Mouse (Mus musculus): Measurements from ENCODE around the gene Sh3bp2. TPM values are rescaled to one million over a fixed set of nuclear protein-coding genes. Genes with fewer than 3 reads are reported as not detected.

Sh3bp2 gene
- total and polyA plus RNA-seq, 2 experiments from 2014 or later = 21.8 to 43.7 TPM

DNA sequence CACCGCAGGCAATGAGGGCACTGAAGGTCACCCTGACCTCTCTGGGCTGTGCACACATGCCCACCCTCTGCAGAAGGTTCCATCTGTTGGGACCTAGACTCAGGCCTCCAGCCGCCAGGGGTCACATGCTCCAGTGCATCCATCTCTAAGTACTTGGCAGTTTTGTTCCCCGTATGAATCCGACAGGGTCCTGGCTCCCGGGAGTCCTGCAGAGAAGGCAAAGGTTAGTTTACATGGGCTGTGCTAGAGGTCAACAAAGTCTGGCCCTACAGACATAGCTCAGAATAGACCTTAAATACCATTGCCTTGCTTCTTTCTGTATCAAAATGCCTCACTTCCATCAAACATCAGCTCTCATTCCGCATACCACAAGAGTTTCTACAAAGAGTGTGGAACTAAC lies 28.9 kb upstream of the Sh3bp2 start:
- TF ChIP-seq CTCF (IDR thresholded peaks at IDR 0.05; ENCODE audit: low read depth) = no peak
- Histone ChIP-seq H3K27me3 (ENCODE audit: insufficient read depth, low read length) (no peaks in the 10 kb centered on the region), H3K9ac (no peak overlapping the region), H3K27ac (ENCODE audit: low read depth, low read length) (no peak overlapping the region), H3K4me1 (ENCODE audit: insufficient read depth) (no peaks in the 10 kb centered on the region), H3K36me3 (ENCODE audit: insufficient read depth) (no peaks in the 10 kb centered on the region), H3K4me3 (ENCODE audit: low read depth, low read length) (no peak overlapping the region), H3K9me3 (ENCODE audit: low read length) (no peaks in the 10 kb centered on the region), H3K4me2 (ENCODE audit: low read depth) (no peak overlapping the region)
- no peak for DNase-seq
- no peak for ATAC-seq
- WGBS = 84% methylated on average over 6 of the region's 6 CpGs

DNA sequence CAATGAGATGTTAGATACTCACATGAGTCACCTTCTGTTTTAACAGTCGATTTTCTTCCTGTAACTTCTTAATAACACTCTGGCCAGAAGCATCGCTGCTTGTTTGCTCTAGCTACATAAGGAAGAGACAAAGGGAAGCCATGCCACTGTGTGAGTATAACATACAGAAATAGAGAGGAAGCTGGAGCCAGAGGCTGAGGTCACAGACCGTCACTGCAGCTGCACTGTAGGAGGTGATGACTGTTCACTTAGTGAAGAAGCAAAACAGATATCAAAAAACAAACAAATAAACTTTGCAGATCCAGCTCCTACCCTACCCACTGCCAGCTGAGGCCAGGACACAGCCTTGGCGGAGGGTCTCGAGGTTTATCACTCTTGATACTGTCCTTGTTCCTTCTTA lies 24.8 kb upstream of the Sh3bp2 start:
- H3K36me3 ChIP-seq (ENCODE audit: insufficient read depth) = no peaks in the 10 kb centered on the region
- no peak overlapping the region for H3K9ac ChIP-seq
- TF ChIP-seq CTCF (IDR thresholded peaks at IDR 0.05; ENCODE audit: low read depth) = no peak
- 84% methylated on average over 5 of the region's 5 CpGs for WGBS
- H3K27me3 ChIP-seq (ENCODE audit: insufficient read depth, low read length) = no peaks in the 10 kb centered on the region
- ATAC-seq (no peak), DNase-seq (no peak)
- H3K4me1 ChIP-seq (ENCODE audit: insufficient read depth) = no peaks in the 10 kb centered on the region
- no peak overlapping the region for H3K27ac ChIP-seq (ENCODE audit: low read depth, low read length)
- H3K4me2 ChIP-seq (ENCODE audit: low read depth) = no peak overlapping the region
- H3K4me3 ChIP-seq (ENCODE audit: low read depth, low read length) = no peak overlapping the region
- no peaks in the 10 kb centered on the region for H3K9me3 ChIP-seq (ENCODE audit: low read length)

DNA sequence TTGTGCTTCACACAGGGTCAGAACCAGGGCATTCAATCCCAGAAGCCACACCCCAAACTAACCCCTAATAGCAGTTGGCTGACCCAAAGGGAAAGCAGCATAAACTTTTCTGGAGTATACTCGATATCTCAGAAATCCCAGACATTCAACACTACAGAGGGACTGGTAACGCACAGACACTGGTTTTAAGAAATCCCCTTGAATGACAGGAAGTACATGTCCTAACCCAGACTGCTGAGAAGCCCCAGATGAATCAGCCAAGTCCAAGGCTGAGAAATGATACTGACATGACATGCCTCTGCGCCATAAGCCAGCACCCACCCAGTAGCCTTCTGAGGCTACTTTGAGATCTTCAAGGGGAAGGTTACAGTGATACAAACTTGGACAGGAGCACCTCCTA lies 24.1 kb upstream of the Sh3bp2 start:
- no peak for TF ChIP-seq CTCF (IDR thresholded peaks at IDR 0.05; ENCODE audit: low read depth)
- Histone ChIP-seq H3K27me3 (ENCODE audit: insufficient read depth, low read length) (no peaks in the 10 kb centered on the region), H3K4me3 (ENCODE audit: low read depth, low read length) (no peak overlapping the region), H3K36me3 (ENCODE audit: insufficient read depth) (no peaks in the 10 kb centered on the region), H3K4me2 (ENCODE audit: low read depth) (no peak overlapping the region), H3K9ac (no peak overlapping the region), H3K4me1 (ENCODE audit: insufficient read depth) (no peaks in the 10 kb centered on the region), H3K27ac (ENCODE audit: low read depth, low read length) (no peak overlapping the region), H3K9me3 (ENCODE audit: low read length) (no peaks in the 10 kb centered on the region)
- ATAC-seq = no peak
- WGBS = 97% methylated on average over 3 of the region's 3 CpGs
- DNase-seq = no peak

DNA sequence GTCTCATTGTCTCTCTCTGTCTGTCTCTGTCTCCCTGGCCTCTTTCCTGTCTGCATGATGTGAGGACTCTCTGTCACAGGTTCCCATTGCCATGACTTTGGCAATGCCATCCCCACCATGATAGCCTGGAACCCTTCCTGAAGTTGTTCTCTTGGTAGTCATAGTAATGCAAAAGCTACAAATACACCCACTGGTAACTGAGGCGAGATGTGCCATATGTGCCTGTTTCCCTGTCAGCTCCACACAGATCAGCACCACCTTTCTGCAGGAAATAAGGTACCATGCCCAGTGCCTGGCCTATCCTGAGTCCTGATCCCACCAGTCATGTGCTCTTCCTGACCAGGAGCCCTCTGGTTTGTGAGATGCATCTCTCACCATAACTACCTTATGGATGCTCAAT lies 23.2 kb upstream of the Sh3bp2 start:
- no peaks in the 10 kb centered on the region for H3K27me3 ChIP-seq (ENCODE audit: insufficient read depth, low read length)
- H3K9me3 ChIP-seq (ENCODE audit: low read length) = no peaks in the 10 kb centered on the region
- no peak for TF ChIP-seq CTCF (IDR thresholded peaks at IDR 0.05; ENCODE audit: low read depth)
- no peaks in the 10 kb centered on the region for H3K4me1 ChIP-seq (ENCODE audit: insufficient read depth)
- WGBS = 88% methylated on average over 1 of the region's 1 CpGs
- no peak overlapping the region for H3K27ac ChIP-seq (ENCODE audit: low read depth, low read length)
- no peak overlapping the region for H3K4me3 ChIP-seq (ENCODE audit: low read depth, low read length)
- no peak overlapping the region for H3K4me2 ChIP-seq (ENCODE audit: low read depth)
- ATAC-seq (no peak), DNase-seq (no peak)
- H3K9ac ChIP-seq = no peak overlapping the region
- no peaks in the 10 kb centered on the region for H3K36me3 ChIP-seq (ENCODE audit: insufficient read depth)

DNA sequence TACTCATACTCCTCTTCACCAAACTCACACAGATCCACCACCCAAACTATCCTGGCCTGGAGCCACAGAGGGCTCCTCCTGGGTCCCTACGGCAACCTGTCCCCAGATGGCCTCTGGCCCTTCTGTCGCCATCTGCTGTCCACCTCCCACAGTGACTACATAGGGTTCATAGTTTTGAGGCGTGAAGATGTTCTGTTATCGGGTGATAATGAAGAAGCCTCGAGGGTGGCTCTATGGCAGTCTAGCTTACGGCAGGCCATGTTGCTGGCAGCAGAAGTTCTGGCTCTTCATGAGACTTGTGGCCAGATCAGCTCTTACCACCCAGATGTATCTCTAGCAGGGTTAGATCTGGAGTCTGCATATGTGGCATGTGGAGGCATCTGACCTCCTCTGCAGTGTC lies 22.8 kb upstream of the Sh3bp2 start:
- no peak for ATAC-seq
- H3K9ac ChIP-seq = no peak overlapping the region
- WGBS = 80% methylated on average over 6 of the region's 6 CpGs

DNA sequence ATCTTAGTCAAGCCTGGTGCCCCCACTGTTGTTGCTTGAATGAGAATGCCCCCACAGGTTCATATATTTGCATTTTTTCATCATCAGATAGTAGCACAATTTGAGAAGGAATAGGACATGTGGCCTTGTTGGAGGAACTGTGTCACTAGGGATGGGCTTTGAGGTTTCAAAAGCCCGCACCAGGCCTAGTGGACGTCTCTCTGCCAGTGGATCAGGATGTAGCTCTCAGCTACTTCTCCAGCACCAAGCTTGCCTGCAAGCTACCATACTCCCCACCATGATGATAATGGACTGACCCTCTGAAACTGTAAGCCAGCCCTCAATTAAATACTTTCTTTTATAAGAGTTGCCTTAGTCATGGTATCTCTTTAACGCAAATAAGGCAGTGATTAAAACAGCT lies 13.2 kb upstream of the Sh3bp2 start:
- Histone ChIP-seq H3K4me1 (ENCODE audit: insufficient read depth) (no peaks in the 10 kb centered on the region), H3K4me2 (ENCODE audit: low read depth) (no peak overlapping the region), H3K4me3 (ENCODE audit: low read depth, low read length) (no peak overlapping the region; the same call in 1 of the 2 replicates), H3K36me3 (ENCODE audit: insufficient read depth) (no peaks in the 10 kb centered on the region), H3K27ac (ENCODE audit: low read depth, low read length) (no peak overlapping the region), H3K9ac (no peak overlapping the region), H3K9me3 (ENCODE audit: low read length) (no peaks in the 10 kb centered on the region), H3K27me3 (ENCODE audit: insufficient read depth, low read length) (no peaks in the 10 kb centered on the region)
- TF ChIP-seq CTCF (IDR thresholded peaks at IDR 0.05; ENCODE audit: low read depth) = no peak
- no peak for ATAC-seq
- WGBS = 90% methylated on average over 3 of the region's 3 CpGs
- no peak for DNase-seq

More for the DNA sequence above, 22.8 kb upstream of the Sh3bp2 start:
- no peaks in the 10 kb centered on the region for H3K4me1 ChIP-seq (ENCODE audit: insufficient read depth)
- H3K9me3 ChIP-seq (ENCODE audit: low read length) = no peaks in the 10 kb centered on the region
- no peak overlapping the region for H3K27ac ChIP-seq (ENCODE audit: low read depth, low read length)
- DNase-seq = no peak
- no peak for TF ChIP-seq CTCF (IDR thresholded peaks at IDR 0.05; ENCODE audit: low read depth)
- H3K4me2 ChIP-seq (ENCODE audit: low read depth) = no peak overlapping the region
- H3K27me3 ChIP-seq (ENCODE audit: insufficient read depth, low read length) = no peaks in the 10 kb centered on the region
- H3K4me3 ChIP-seq (ENCODE audit: low read depth, low read length) = no peak overlapping the region
- no peaks in the 10 kb centered on the region for H3K36me3 ChIP-seq (ENCODE audit: insufficient read depth)

DNA sequence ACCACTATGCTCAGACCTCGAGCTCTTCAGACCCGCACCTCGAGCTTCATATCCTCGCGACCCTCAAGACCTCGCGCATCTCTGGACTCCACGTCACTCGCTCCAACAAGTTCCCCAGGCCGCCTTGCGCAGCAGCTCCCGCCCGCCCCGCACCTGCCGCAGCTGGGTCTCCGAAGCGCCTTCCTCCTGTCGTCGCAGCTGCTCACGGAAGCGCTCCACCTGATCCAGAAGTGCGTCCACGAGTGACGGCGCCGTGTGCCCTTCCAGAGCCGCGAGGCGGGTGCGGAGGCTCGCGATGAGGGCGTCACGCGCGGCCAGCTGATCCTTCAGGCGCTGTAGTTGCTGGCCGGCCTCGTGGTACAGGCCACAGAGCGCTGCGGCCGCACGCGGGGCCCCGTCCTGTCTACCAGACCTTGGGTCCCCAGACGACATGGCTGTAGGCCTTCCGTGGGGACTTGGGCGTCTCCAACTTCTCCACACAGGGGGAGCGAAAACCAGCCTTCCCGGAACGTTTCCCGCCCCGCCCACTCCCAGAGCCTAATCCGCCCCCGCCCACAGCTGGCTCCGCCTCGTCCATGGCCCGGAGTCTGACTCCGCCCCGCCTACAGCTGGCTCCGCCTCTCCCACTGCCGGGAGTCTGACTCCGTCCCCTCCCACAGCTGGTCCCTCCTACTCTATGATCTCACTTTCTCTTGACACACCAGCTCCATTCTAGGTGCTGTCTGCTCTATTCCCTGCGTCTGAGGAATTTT lies 12.0 kb upstream of the Sh3bp2 start, which contains the start of gene Tnip2:
Gene Tnip2, minus strand, starts transcription at position 526 of the 752 bp plus-strand sequence.
- Histone ChIP-seq H3K9me3 (ENCODE audit: low read length) (no peaks in the 10 kb centered on the region), H3K4me2 (ENCODE audit: low read depth) (peak within 1 kb of the TSS; percentile 96), H3K27ac (ENCODE audit: low read depth, low read length) (peak within 1 kb of the TSS; percentile 57; the same call in 1 of the 2 replicates), H3K4me1 (ENCODE audit: insufficient read depth) (no peaks in the 10 kb centered on the region), H3K36me3 (ENCODE audit: insufficient read depth) (no peaks in the 10 kb centered on the region), H3K4me3 (ENCODE audit: low read depth, low read length) (peak within 1 kb of the TSS; percentile 60), H3K27me3 (ENCODE audit: insufficient read depth, low read length) (no peaks in the 10 kb centered on the region), H3K9ac (peak within 1 kb of the TSS; percentile 68)
- peak; percentile 98 for ATAC-seq
- no peak for TF ChIP-seq CTCF (IDR thresholded peaks at IDR 0.05; ENCODE audit: low read depth)
- 3% methylated on average over 64 of the region's 64 CpGs for WGBS
- DNase-seq = peak; percentile 88
